Mouse (Mus musculus): ENCODE data around the gene Gm4567. TPM values are rescaled to one million over a fixed set of nuclear protein-coding genes. Genes with fewer than 3 reads are reported as not detected.
"Not testable (repeated sequence)": the region's sequence is repeated elsewhere in the genome, so short reads cannot be mapped to it uniquely, and the experiment has no call there.

The Gm4567 gene
- not detected for total RNA-seq (2021)
- long read RNA-seq, experiment 1, result 0 reads
- long read RNA-seq, experiment 2, result 0 reads

GRCm38 (mm10) chr7:22719610-22720009, at the start of gene Gm4567:
Gene Gm4567, minus strand, starts transcription at chr7:22719710.
- DNase-seq (ENCODE audit: low spot score in 2 of 2), result not testable (repeated sequence)

DNA sequence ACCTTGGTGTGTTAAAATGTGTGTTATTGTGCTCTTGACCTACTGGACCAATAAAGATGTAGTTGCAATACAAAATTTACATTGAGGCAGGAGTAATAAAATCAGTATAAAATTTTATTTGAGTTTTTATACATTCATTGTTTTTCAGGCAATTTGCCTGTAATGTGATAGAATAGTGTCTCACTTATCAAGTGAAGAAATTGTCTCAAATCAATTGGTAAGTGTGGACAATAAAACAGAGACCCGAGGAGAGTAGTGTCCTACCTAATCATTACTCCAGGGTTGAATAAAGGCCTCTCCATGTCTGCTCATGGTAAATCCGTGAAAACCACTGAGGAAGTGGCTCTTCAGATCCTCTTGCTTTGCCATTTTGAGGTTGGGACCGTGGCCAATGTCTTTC, 41.9 kb upstream of the Gm4567 start, which contains the start of gene Vmn1r157:
TSS of gene Vmn1r157 (plus strand) at position 301 of the 400 bp plus-strand sequence.
- DNase-seq (ENCODE audit: low spot score in 2 of 2), result not testable (repeated sequence)

DNA sequence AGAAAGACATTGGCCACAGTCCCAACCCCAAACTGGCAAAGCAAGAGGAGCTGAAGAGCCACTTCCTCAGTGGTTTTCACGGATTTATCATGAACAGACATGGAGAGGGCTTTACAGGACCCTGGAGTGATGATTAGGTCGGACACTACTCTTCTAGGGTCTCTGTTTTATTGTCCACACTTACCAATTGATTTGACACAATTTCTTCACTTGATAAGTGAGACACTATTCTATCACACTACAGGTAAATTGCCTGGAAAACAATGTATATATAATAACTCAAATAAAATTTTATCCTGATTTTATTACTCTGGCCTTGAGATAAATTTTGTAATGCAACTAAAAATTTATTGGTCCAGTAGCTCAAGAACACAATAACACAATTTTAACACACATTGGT, 27.3 kb downstream of the Gm4567 start, which contains the start of gene Gm8693:
TSS of gene Gm8693 (minus strand) at position 101 of the 400 bp plus-strand sequence.
- not testable (repeated sequence) for DNase-seq (ENCODE audit: low spot score in 2 of 2)

Other genes starting within 250 kb of the Gm4567 start
- gene Vmn1r151, start 220.0 kb downstream of the Gm4567 start, total RNA-seq (2021), result not detected
- gene Vmn1r152, start 196.7 kb downstream of the Gm4567 start, total RNA-seq (2021), result not detected
- not detected for gene Gm8677, start 184.8 kb downstream of the Gm4567 start, total RNA-seq (2021)
- gene Gm4201, start 154.4 kb downstream of the Gm4567 start, total RNA-seq (2021), result not detected
- gene Gm4565, start 131.6 kb downstream of the Gm4567 start, total RNA-seq (2021), result not detected
- not detected for gene Vmn1r155, start 61.7 kb downstream of the Gm4567 start, total RNA-seq (2021)
- not detected for gene Gm8693, start 27.4 kb downstream of the Gm4567 start, total RNA-seq (2021)
- not detected for gene Vmn1r157, start 42.0 kb upstream of the Gm4567 start, total RNA-seq (2021)
- gene Vmn1r158, start 71.1 kb upstream of the Gm4567 start, total RNA-seq (2021), result not detected
- not detected for gene Vmn1r159, start 123.9 kb upstream of the Gm4567 start, total RNA-seq (2021)
- not detected for gene Vmn1r160, start 151.5 kb upstream of the Gm4567 start, total RNA-seq (2021)

Data from adrenal gland, postnatal 4 days (tissue).